Mouse (Mus musculus) C2C12 (cell line): ENCODE data around the gene Sec61a2. TPM values are rescaled to one million over a fixed set of nuclear protein-coding genes. Genes with fewer than 3 reads are reported as not detected.

ENCODE experiments used
- H3K27me3 ChIP-seq: one replicate; pipeline ENCODE4 v1.6.1; 2011; ENCODE audit not compliant: control insufficient read depth, insufficient read depth, insufficient read length
- H3K36me3 ChIP-seq: one replicate; pipeline ENCODE4 v1.6.1; 2011; ENCODE audit not compliant: control insufficient read depth, insufficient read depth
- H3K4me3 ChIP-seq: one replicate; pipeline ENCODE4 v1.5.1; 2011; ENCODE audit warnings: mild to moderate bottlenecking, control low read depth; ENCODE audit not compliant: poor library complexity, insufficient read depth, severe bottlenecking
- H3K79me2 ChIP-seq: one replicate; pipeline ENCODE4 v1.6.1; 2011; ENCODE audit not compliant: control insufficient read depth, insufficient read depth
- H3K79me3 ChIP-seq: one replicate; pipeline ENCODE4 v1.6.1; 2011; ENCODE audit warnings: low read depth, control low read depth
- H3ac ChIP-seq: one replicate; pipeline ENCODE3; 2011; ENCODE audit warnings: low read depth; ENCODE audit not compliant: control insufficient read depth, insufficient read length
- CEBPB ChIP-seq: IDR thresholded peaks from one replicate; pipeline ENCODE4 v1.6.1; 2011; ENCODE audit warnings: low read depth, mild to moderate bottlenecking, control low read depth, moderate library complexity
- CTCF ChIP-seq: IDR thresholded peaks from one replicate; pipeline ENCODE4 v1.5.1; 2011; ENCODE audit not compliant: control insufficient read depth, insufficient read depth, insufficient read length
- FOSL1 ChIP-seq: IDR thresholded peaks from one replicate; pipeline ENCODE4 v1.8.0; 2011; ENCODE audit warnings: mild to moderate bottlenecking, low read length; ENCODE audit not compliant: poor library complexity, insufficient read depth, severe bottlenecking
- MAX ChIP-seq: IDR thresholded peaks from one replicate; pipeline ENCODE4 v1.6.1; 2011; ENCODE audit warnings: mild to moderate bottlenecking, control low read depth
- MYOD1 ChIP-seq: IDR thresholded peaks from one replicate; pipeline ENCODE4 v1.6.1; 2011; ENCODE audit warnings: low read depth; ENCODE audit not compliant: control insufficient read depth, insufficient read length
- MYOG ChIP-seq: IDR thresholded peaks from one replicate; pipeline ENCODE4 v1.6.1; 2011; ENCODE audit not compliant: control insufficient read depth, insufficient read length; ENCODE audit errors: extremely low read depth
- USF1 ChIP-seq: IDR thresholded peaks from one replicate; pipeline ENCODE4 v1.6.1; 2011; ENCODE audit warnings: low read depth, mild to moderate bottlenecking, control low read depth, moderate library complexity
- polyA plus RNA-seq: library from polyadenylated mRNA; unstranded; fragments of >200 nt; fragmentation: generic; extraction: Trizol; gene quantifications from one replicate; pipeline ENCODE4 v1.2.1, GENCODE M21; 2012; ENCODE audit warnings: missing spikeins

Gene Sec61a2
- polyA plus RNA-seq, 1 experiment, result 15.4 TPM

GRCm38 (mm10) chr2:5851116-5851515, 44.1 kb downstream of the Sec61a2 start:
- no peak overlapping the region for H3K4me3 ChIP-seq
- H3K79me3 ChIP-seq, result peaks cover 70% of the 10 kb centered on the region
- peaks cover 83% of the 10 kb centered on the region for H3K79me2 ChIP-seq
- H3K36me3 ChIP-seq, result peaks cover 38% of the 10 kb centered on the region
- no peak overlapping the region for H3ac ChIP-seq
- no peaks in the 10 kb centered on the region for H3K27me3 ChIP-seq
- no peak for TF ChIP-seq MAX
- no peak for TF ChIP-seq USF1
- no peak for TF ChIP-seq MYOG
- no peak for TF ChIP-seq CTCF
- TF ChIP-seq CEBPB, result no peak
- no peak for TF ChIP-seq FOSL1
- no peak for TF ChIP-seq MYOD1

- TF ChIP-seq USF1 (no peak), MYOG (no peak), MYOD1 (no peak), FOSL1 (no peak), MAX (no peak)
- H3K4me3 ChIP-seq, result peak overlapping the region; percentile 84
- peaks cover 87% of the 10 kb centered on the region for H3K79me2 ChIP-seq
- no peak overlapping the region for H3ac ChIP-seq
- peaks cover 30% of the 10 kb centered on the region for H3K36me3 ChIP-seq
- peaks cover 64% of the 10 kb centered on the region for H3K79me3 ChIP-seq
- no peaks in the 10 kb centered on the region for H3K27me3 ChIP-seq
These were observed 49.4 kb downstream of the Sec61a2 start for GRCm38 (mm10) chr2:5845826-5846225.

- H3ac ChIP-seq, result peak within 1 kb of the TSS; percentile 85
- peaks cover 57% of the 10 kb centered on the region for H3K79me3 ChIP-seq
- peaks cover 35% of the 10 kb centered on the region for H3K36me3 ChIP-seq
- no peak for TF ChIP-seq FOSL1
- no peak for TF ChIP-seq MYOG
- TF ChIP-seq CEBPB, result no peak
- peak; percentile 42 for TF ChIP-seq MAX
- TF ChIP-seq USF1, result no peak
- no peak for TF ChIP-seq MYOD1
- TF ChIP-seq CTCF, result peak; percentile 49
- H3K79me2 ChIP-seq, result peaks cover 79% of the 10 kb centered on the region
- H3K4me3 ChIP-seq, result peak within 1 kb of the TSS; percentile 84
- no peaks in the 10 kb centered on the region for H3K27me3 ChIP-seq
These were observed 50.2 kb downstream of the Sec61a2 start, which contains the start of the genes Nudt5 and Cdc123 for GRCm38 (mm10) chr2:5844873-5845631. Gene Nudt5, plus strand, starts transcription at chr2:5845019. Gene Cdc123, minus strand, starts transcription at chr2:5845164.

- Histone ChIP-seq H3K4me3 (peak overlapping the region; percentile 84), H3K79me3 (peaks cover 52% of the 10 kb centered on the region), H3K36me3 (peaks cover 37% of the 10 kb centered on the region), H3K79me2 (peaks cover 72% of the 10 kb centered on the region), H3K27me3 (no peaks in the 10 kb centered on the region), H3ac (peak overlapping the region; percentile 85)
- TF ChIP-seq CEBPB (no peak), MYOD1 (no peak), MAX (no peak), MYOG (no peak), CTCF (no peak), FOSL1 (no peak), USF1 (no peak)
These were observed 50.9 kb downstream of the Sec61a2 start for GRCm38 (mm10) chr2:5844181-5844872.

GRCm38 (mm10) chr2:5840815-5841214, 54.4 kb downstream of the Sec61a2 start:
- H3K79me3 ChIP-seq, result peaks cover 22% of the 10 kb centered on the region

More at GRCm38 (mm10) chr2:5840815-5841214, 54.4 kb downstream of the Sec61a2 start:
- TF ChIP-seq CTCF (no peak), MAX (no peak), FOSL1 (no peak), USF1 (no peak), CEBPB (no peak), MYOG (no peak), MYOD1 (no peak)
- Histone ChIP-seq H3K4me3 (no peak overlapping the region), H3ac (no peak overlapping the region), H3K27me3 (no peaks in the 10 kb centered on the region), H3K36me3 (peaks cover 51% of the 10 kb centered on the region), H3K79me2 (peaks cover 42% of the 10 kb centered on the region)
